Mouse (Mus musculus): Measurements from ENCODE around the gene Wasl. TPM values are rescaled to one million over a fixed set of nuclear protein-coding genes. Genes with fewer than 3 reads are reported as not detected.

Wasl gene
- polyA plus RNA-seq (2015; fragmentation: Nextera tagmentation; extraction: Ambion mirVana) = 41.3 and 50.7 TPM in 2 replicates

GRCm38 (mm10) chr6:24664867-24665458 lies at the start of gene Wasl:
TSS of gene Wasl (minus strand) at chr6:24665009.
- DNase-seq (ENCODE audit: low spot score) = peak; percentile 99

- DNase-seq (ENCODE audit: low spot score) = no peak
Observed at GRCm38 (mm10) chr6:24707499-24707898, 42.7 kb upstream of the Wasl start.

GRCm38 (mm10) chr6:24707090-24707489 lies 42.3 kb upstream of the Wasl start:
- DNase-seq (ENCODE audit: low spot score) = no peak

- no peak for DNase-seq (ENCODE audit: low spot score)
Observed at GRCm38 (mm10) chr6:24697216-24697615, 32.4 kb upstream of the Wasl start.

- no peak for DNase-seq (ENCODE audit: low spot score)
Observed at GRCm38 (mm10) chr6:24696117-24696516, 31.3 kb upstream of the Wasl start.

GRCm38 (mm10) chr6:24694455-24695410 lies 29.9 kb upstream of the Wasl start:
- no peak for DNase-seq (ENCODE audit: low spot score)

- no peak for DNase-seq (ENCODE audit: low spot score)
Observed at GRCm38 (mm10) chr6:24687871-24688270, 23.1 kb upstream of the Wasl start.

GRCm38 (mm10) chr6:24683113-24683512 lies 18.3 kb upstream of the Wasl start:
- no peak for DNase-seq (ENCODE audit: low spot score)

GRCm38 (mm10) chr6:24667829-24668228 lies 3.0 kb upstream of the Wasl start:
- no peak for DNase-seq (ENCODE audit: low spot score)

- DNase-seq (ENCODE audit: low spot score) = no peak
Observed at GRCm38 (mm10) chr6:24666248-24666647, 1.4 kb upstream of the Wasl start.

GRCm38 (mm10) chr6:24664133-24664866 lies 509 bp downstream of the Wasl start:
- peak; percentile 46 for DNase-seq (ENCODE audit: low spot score)

GRCm38 (mm10) chr6:24663196-24664132 lies 1.3 kb downstream of the Wasl start:
- DNase-seq (ENCODE audit: low spot score) = peak; percentile 13

GRCm38 (mm10) chr6:24662483-24662882 lies 2.3 kb downstream of the Wasl start:
- no peak for DNase-seq (ENCODE audit: low spot score)

- no peak for DNase-seq (ENCODE audit: low spot score)
Observed at GRCm38 (mm10) chr6:24661879-24662278, 2.9 kb downstream of the Wasl start.

- no peak for DNase-seq (ENCODE audit: low spot score)
Observed at GRCm38 (mm10) chr6:24657647-24658387, 7.0 kb downstream of the Wasl start.

- DNase-seq (ENCODE audit: low spot score) = peak; percentile 9
Observed at GRCm38 (mm10) chr6:24656094-24656493, 8.7 kb downstream of the Wasl start.

GRCm38 (mm10) chr6:24651538-24651937 lies 13.3 kb downstream of the Wasl start:
- DNase-seq (ENCODE audit: low spot score) = no peak

GRCm38 (mm10) chr6:24650719-24651118 lies 14.1 kb downstream of the Wasl start:
- DNase-seq (ENCODE audit: low spot score) = no peak

- no peak for DNase-seq (ENCODE audit: low spot score)
Observed at GRCm38 (mm10) chr6:24648403-24648802, 16.4 kb downstream of the Wasl start.

GRCm38 (mm10) chr6:24647103-24647691 lies 17.6 kb downstream of the Wasl start:
- no peak for DNase-seq (ENCODE audit: low spot score)

Data from thymus, postnatal 0 days (tissue).